Mouse (Mus musculus) retina, embryonic 14.5 days (tissue): ENCODE data around the gene Necap2.

Experiments
- DNase-seq: peaks from one replicate; pipeline ENCODE4 v3.0.0-alpha.2; 2015; ENCODE audit warnings: low spot score

Gene Necap2

GRCm38 (mm10) chr4:141077681-141078509, at the start of gene Necap2:
Gene Necap2 (minus strand): TSS chr4:141078357.
- peak; percentile 98 for DNase-seq

GRCm38 (mm10) chr4:141123065-141123464, 44.9 kb upstream of the Necap2 start:
- DNase-seq: no peak

GRCm38 (mm10) chr4:141122663-141123062, 44.5 kb upstream of the Necap2 start:
- no peak for DNase-seq

GRCm38 (mm10) chr4:141120700-141121099, 42.5 kb upstream of the Necap2 start:
- peak; percentile 79 for DNase-seq

- DNase-seq: no peak
Measured at GRCm38 (mm10) chr4:141118691-141119090, 40.5 kb upstream of the Necap2 start.

GRCm38 (mm10) chr4:141115398-141115797, 37.2 kb upstream of the Necap2 start:
- DNase-seq: no peak

- no peak for DNase-seq
Measured at GRCm38 (mm10) chr4:141114521-141114981, 36.4 kb upstream of the Necap2 start.

- DNase-seq: no peak
Measured at GRCm38 (mm10) chr4:141113831-141114230, 35.7 kb upstream of the Necap2 start.

- peak; percentile 18 for DNase-seq
Measured at GRCm38 (mm10) chr4:141108196-141108732, 30.1 kb upstream of the Necap2 start.

GRCm38 (mm10) chr4:141106526-141107183, 28.5 kb upstream of the Necap2 start:
- DNase-seq: no peak

- DNase-seq: peak; percentile 72
Measured at GRCm38 (mm10) chr4:141101855-141102254, 23.7 kb upstream of the Necap2 start.

GRCm38 (mm10) chr4:141101291-141101690, 23.1 kb upstream of the Necap2 start:
- DNase-seq: no peak

GRCm38 (mm10) chr4:141099956-141100355, 21.8 kb upstream of the Necap2 start:
- DNase-seq: no peak

- no peak for DNase-seq
Measured at GRCm38 (mm10) chr4:141098935-141099334, 20.8 kb upstream of the Necap2 start.

GRCm38 (mm10) chr4:141096710-141097109, 18.6 kb upstream of the Necap2 start:
- no peak for DNase-seq

- no peak for DNase-seq
Measured at GRCm38 (mm10) chr4:141095016-141095415, 16.9 kb upstream of the Necap2 start.

- DNase-seq: no peak
Measured at GRCm38 (mm10) chr4:141088714-141089113, 10.6 kb upstream of the Necap2 start.

- DNase-seq: no peak
Measured at GRCm38 (mm10) chr4:141088033-141088432, 9.9 kb upstream of the Necap2 start, which contains the start of gene Spata21. Gene Spata21 (plus strand): TSS chr4:141088333.

GRCm38 (mm10) chr4:141086862-141087261, 8.7 kb upstream of the Necap2 start:
- no peak for DNase-seq

GRCm38 (mm10) chr4:141078510-141079137, 467 bp upstream of the Necap2 start:
- DNase-seq: no peak

- DNase-seq: no peak
Measured at GRCm38 (mm10) chr4:141076761-141077506, 1.2 kb downstream of the Necap2 start.

- DNase-seq: no peak
Measured at GRCm38 (mm10) chr4:141074109-141074508, 4.0 kb downstream of the Necap2 start.
